Mouse (Mus musculus) bone marrow, adult 2 months (tissue): ENCODE results near the gene Kcnd3. TPM values are rescaled to one million over a fixed set of nuclear protein-coding genes. Genes with fewer than 3 reads are reported as not detected.

ENCODE experiments used
- H3K27ac ChIP-seq: fragments of 200-500 bp; 2 replicates; pipeline ENCODE4 v1.5.1; 2012; ENCODE audit warnings: low read depth, mild to moderate bottlenecking, control low read depth, inconsistent platforms, low read length; ENCODE audit not compliant: control insufficient read depth, poor library complexity, insufficient read depth
- H3K4me1 ChIP-seq: fragments of 200-500 bp; 2 replicates; pipeline ENCODE4 v1.6.1; 2011; ENCODE audit warnings: low read length; ENCODE audit not compliant: control insufficient read depth, insufficient read depth
- H3K4me3 ChIP-seq: fragments of 200-500 bp; replicated peaks from 2 replicates; pipeline ENCODE3; 2011; ENCODE audit warnings: mild to moderate bottlenecking, low read depth, low read length, control low read depth; ENCODE audit not compliant: control insufficient read depth
- CTCF ChIP-seq: fragments of 200-500 bp; IDR thresholded peaks from 2 replicates; pipeline ENCODE4 v1.5.1; 2011; ENCODE audit warnings: low read length, control low read depth; ENCODE audit not compliant: control insufficient read depth, insufficient read depth
- POLR2A ChIP-seq: fragments of 200-500 bp; IDR thresholded peaks from 2 replicates; pipeline ENCODE4 v1.6.1; 2011; ENCODE audit warnings: low read depth, mild to moderate bottlenecking, control low read depth, low read length, borderline replicate concordance; ENCODE audit not compliant: control insufficient read depth
- WGBS: fragments of 180-500 bp; shearing (Covaris S2); methylation state at CpG from one replicate; pipeline ENCODE4 v1.1.7; 2018; 5-methylcytosine and 5-hydroxymethylcytosine counted together
- polyA plus RNA-seq: library from polyadenylated mRNA; stranded (reverse); fragments of >200 nt; gene quantifications from 2 replicates; pipeline ENCODE4 v1.2.4, GENCODE M21; 2011; ENCODE audit warnings: low replicate concordance; ENCODE audit not compliant: missing spikeins, insufficient read depth, insufficient read length

The Kcnd3 gene
- polyA plus RNA-seq, 1 experiment, result not detected

- H3K27ac ChIP-seq, result no peak overlapping the region
- no peak for TF ChIP-seq POLR2A
- no peak for TF ChIP-seq CTCF
- no peak overlapping the region for H3K4me3 ChIP-seq
- no peaks in the 10 kb centered on the region for H3K4me1 ChIP-seq
- WGBS, result 80% methylated on average over 9 of the region's 9 CpGs
These were observed 117.8 kb downstream of the Kcnd3 start for GRCm38 (mm10) chr3:105569950-105570349.

GRCm38 (mm10) chr3:105570818-105571217 is 118.7 kb downstream of the Kcnd3 start:
- TF ChIP-seq POLR2A, result no peak
- no peak for TF ChIP-seq CTCF
- H3K4me3 ChIP-seq, result no peak overlapping the region
- H3K27ac ChIP-seq, result no peak overlapping the region
- WGBS, result 58% methylated on average over 3 of the region's 3 CpGs
- H3K4me1 ChIP-seq, result no peaks in the 10 kb centered on the region

GRCm38 (mm10) chr3:105571944-105572343 is 119.8 kb downstream of the Kcnd3 start:
- no peaks in the 10 kb centered on the region for H3K4me1 ChIP-seq
- H3K4me3 ChIP-seq, result no peak overlapping the region
- WGBS, result 65% methylated on average over 1 of the region's 1 CpGs
- TF ChIP-seq POLR2A (no peak), CTCF (no peak)
- no peak overlapping the region for H3K27ac ChIP-seq

DNA sequence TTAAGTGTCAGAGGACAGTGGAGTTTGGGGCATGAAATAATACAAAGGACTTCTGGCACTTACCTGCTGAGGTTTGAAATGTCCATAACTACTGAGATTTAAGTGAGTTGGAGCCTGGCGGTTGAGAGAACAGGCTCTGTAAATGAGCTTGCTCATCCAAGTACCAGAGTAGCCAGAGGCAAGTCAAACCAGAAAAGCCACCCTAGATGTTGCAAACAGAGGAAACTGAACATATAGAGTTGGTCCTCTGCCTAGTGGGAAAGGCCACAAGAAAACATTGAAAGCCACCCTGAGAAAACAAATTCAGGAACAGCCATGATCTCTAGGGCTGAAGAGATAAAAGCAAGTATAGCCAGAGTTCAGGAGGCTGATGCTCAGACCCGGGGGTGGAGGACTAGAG is 121.0 kb downstream of the Kcnd3 start:
- TF ChIP-seq POLR2A (no peak), CTCF (no peak)
- no peak overlapping the region for H3K4me3 ChIP-seq
- no peak overlapping the region for H3K27ac ChIP-seq
- 61% methylated on average over 2 of the region's 2 CpGs for WGBS
- no peaks in the 10 kb centered on the region for H3K4me1 ChIP-seq

DNA sequence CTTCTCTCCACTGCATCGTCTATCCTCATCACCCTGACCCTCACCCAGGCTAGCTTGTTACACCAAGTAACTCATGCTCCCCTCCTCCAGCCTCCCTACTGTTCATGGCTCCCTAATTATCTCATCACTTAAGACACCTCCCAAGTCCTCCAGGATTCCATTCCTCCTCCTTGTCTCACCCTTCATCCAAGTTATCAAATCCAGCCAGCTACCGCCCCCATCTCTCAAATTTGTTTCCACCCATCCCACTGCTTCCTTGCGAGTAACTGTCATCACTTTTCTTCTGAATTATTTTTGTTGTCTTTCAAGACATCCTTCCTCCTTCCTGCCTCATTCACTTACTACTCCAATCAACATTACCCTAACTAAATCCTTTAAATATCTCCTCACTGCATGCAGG is 126.2 kb downstream of the Kcnd3 start:
- 69% methylated on average over 3 of the region's 3 CpGs for WGBS
- Histone ChIP-seq H3K27ac (no peak overlapping the region), H3K4me1 (no peaks in the 10 kb centered on the region), H3K4me3 (no peak overlapping the region)
- no peak for TF ChIP-seq CTCF
- no peak for TF ChIP-seq POLR2A

GRCm38 (mm10) chr3:105581119-105581518 is 129.0 kb downstream of the Kcnd3 start:
- WGBS, result 58% methylated on average over 6 of the region's 6 CpGs
- Histone ChIP-seq H3K4me1 (no peaks in the 10 kb centered on the region), H3K4me3 (no peak overlapping the region), H3K27ac (no peak overlapping the region)
- TF ChIP-seq POLR2A (no peak), CTCF (no peak)

- TF ChIP-seq CTCF, result no peak
- TF ChIP-seq POLR2A, result no peak
- no peaks in the 10 kb centered on the region for H3K4me1 ChIP-seq
These were observed 133.6 kb downstream of the Kcnd3 start for GRCm38 (mm10) chr3:105585734-105586159.

GRCm38 (mm10) chr3:105590056-105590672 is 138.0 kb downstream of the Kcnd3 start:
- H3K4me3 ChIP-seq, result no peak overlapping the region
- 76% methylated on average over 15 of the region's 15 CpGs for WGBS
- TF ChIP-seq POLR2A (no peak), CTCF (no peak)
- H3K27ac ChIP-seq, result no peak overlapping the region
- H3K4me1 ChIP-seq, result no peaks in the 10 kb centered on the region

More at GRCm38 (mm10) chr3:105585734-105586159, 133.6 kb downstream of the Kcnd3 start:
- WGBS, result 22% methylated on average over 4 of the region's 4 CpGs
- no peak overlapping the region for H3K4me3 ChIP-seq
- no peak overlapping the region; the same call in 1 of the 2 replicates for H3K27ac ChIP-seq

GRCm38 (mm10) chr3:105591766-105592165 is 139.6 kb downstream of the Kcnd3 start:
- Histone ChIP-seq H3K27ac (no peak overlapping the region), H3K4me3 (no peak overlapping the region), H3K4me1 (no peaks in the 10 kb centered on the region)
- WGBS, result 84% methylated on average over 1 of the region's 1 CpGs
- no peak for TF ChIP-seq POLR2A
- no peak for TF ChIP-seq CTCF
